Mouse (Mus musculus) mouse trophoblast stem cell (cell line): Measurements from ENCODE around the gene Creb5.

Experiments used
- in situ Hi-C, 2 experiments: fragments of 300-500 bp; cut with MseI, MboI; formaldehyde crosslinking; loops; 2 replicates in 1 of 2; 3 replicates in 1 of 2; pipeline ENCODE4 v1.15.1; 2025

Gene Creb5

DNA sequence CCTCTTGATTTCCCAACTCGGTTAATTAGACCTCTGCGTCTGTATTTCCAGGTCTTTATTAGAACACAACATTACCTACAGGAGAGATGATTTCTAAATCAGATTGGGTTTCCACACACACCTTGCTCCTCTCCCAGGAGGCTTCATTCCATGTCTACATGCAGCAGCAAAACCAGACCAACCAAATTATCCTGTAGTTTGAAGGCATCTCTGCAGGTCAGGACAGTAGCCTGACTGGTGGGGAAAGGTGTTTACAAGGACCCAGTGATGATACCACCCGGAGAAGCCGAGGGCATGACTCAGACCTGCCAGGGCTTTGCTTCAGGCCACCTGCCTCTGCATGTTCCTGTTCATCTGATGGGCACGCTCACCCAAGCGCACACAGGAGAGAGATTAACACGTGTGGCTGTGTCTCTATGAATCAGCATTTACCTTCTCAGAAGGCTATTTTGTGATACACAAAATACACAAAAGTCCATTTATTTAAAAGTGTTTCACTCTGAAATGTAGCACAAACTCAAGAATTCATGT, 355.8 kb downstream of the Creb5 start:
- in situ Hi-C loops, result no loop called here

DNA sequence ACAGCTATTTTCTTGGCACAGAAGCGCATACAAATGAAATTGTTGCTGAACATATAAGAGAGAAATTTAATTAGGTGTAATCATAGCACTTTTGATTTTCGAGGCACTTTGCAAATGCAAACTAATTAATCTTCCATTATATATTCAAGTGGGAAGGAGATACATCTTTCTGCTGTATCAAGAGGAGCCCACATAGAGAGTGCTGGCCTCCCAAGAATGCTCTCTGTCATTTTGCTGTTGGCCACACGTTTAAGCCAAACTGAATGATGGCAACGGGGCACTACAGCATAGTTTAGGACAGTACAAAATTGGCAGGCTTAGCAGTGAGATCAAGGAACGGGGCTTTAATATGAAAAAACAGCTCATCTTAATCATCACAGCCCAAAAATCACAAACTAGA, 356.4 kb downstream of the Creb5 start:
- in situ Hi-C loops, result no loop called here

DNA sequence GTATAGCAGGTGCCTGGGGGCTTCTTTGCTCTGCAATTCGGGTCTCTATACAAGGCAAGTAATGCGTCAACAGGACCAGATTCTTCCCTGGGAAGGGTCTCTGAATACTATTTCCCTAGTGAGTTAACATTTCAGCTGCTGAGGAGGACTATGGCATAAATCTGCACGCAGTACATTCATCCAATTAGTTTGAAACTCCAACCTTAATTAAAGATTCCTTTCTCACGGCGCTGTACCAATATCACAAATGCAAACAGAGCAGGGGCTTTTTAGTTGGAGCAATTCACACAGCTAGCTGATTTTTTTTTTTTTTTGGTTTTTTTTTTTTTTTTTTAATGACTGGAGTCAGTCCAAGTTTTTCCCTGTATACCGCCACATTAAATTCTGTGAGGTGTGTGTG, 357.0 kb downstream of the Creb5 start:
- in situ Hi-C loops, result no loop called here

DNA sequence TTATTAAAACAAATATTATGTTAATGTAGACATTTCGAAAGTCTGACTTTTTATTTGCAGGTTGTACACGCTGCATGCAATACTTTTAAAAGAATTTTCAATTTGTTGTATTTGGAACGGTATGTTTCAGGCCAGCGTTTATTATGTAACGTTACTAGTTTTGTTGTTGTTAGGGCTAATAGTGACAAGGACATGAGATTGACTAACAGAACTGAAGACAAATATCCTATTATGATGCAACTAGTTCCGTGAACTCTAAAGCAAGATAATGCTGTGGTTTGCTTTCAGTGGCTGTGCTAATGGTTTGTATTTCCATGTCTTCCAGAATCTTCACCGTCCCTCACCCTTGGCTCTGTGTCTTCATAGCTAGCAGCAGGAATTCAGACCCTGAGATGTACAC, 357.9 kb downstream of the Creb5 start:
- in situ Hi-C loops, result no loop called here

DNA sequence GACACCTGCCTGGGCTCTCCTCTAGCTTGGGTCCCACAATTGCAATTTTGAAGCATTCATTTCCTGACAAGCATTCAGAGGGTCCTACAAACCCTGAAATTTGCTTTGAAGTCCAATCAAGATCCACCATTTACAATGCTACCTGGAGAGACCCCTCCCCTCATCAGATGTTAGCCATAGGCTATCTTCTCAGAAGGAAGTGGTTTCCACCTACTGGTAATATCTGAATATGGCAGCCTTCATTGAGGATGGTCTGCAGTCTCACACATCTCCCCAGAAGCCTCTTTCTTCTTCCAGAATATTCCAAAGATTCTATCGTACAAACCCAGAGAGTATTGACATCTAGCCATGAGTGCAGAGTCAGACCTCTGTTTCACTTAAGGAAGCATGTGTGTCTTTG, 362.7 kb downstream of the Creb5 start:
- in situ Hi-C loops, result no loop called here

DNA sequence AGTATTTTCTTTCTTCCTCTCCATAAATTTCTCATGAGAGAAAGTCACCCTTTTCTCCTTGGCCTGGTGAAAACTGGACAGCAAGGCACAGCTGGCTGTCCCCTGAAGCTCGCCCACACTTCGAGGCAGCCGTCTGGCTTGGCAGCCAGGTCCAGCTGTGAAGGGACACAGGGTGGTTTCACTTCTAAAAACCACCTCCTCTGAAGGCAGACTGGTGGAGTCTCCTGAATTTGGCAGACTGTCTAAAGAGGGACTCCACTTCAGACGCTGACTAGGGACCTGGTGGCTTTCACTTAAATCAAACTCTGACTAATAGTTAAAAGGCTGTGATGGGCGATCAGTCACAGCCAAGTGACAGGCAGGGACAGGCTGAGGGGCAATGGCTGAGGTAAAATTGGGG, 365.6 kb downstream of the Creb5 start:
- in situ Hi-C loops, result no loop called here

DNA sequence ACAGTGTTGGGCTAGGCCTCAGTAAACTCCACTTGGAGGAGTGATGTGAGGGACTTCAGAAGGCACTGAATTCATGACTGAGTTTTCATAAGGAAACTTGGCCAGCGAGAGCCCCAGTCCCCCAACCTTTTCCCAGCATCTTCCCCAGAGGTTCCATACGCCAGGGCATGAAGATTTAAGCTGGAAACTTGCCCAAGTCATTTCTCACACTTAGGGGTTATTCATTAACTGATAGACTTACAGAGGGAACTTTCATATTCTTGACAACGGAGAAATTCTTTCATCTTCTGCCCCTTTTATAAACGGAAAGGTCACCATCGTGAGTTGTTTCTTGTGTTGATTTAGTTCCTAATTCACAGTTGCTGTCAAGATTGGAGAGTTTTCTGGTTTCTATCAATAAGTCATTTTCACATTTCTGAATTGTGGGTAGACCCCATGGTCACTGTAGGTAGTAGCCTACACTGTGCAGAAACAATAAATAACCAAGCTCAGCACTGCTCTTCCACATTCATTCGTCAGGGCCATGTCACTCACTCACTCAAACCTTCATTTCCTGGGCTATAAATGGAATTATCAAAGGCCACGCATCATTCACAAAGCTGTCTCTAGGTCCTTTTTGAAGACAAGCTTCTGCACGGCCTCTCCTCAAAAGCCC, 366.8 kb downstream of the Creb5 start:
- in situ Hi-C loops, result no loop called here

DNA sequence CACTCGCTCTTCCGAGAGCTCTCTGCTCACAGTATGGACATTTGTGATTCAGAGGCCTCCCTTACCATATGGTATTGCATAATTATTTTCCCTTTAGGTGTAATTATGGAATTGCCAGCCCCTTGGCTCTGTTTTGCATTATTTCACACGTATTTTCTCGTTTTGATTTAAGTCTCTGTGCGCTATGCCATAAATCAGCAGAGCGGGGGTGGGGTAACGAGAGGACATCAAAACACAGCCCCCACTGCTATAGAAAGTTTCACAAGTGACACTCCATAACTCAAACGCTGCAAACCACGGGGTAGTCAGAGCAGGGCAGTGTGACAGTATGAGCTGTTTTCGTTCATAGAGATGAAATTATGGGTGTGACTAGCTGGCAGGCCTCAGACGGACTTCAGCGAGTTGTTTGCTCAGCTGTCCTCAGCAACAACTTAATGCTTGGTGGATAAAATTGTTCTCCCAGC, 367.3 kb downstream of the Creb5 start:
- in situ Hi-C loops, result no loop called here

DNA sequence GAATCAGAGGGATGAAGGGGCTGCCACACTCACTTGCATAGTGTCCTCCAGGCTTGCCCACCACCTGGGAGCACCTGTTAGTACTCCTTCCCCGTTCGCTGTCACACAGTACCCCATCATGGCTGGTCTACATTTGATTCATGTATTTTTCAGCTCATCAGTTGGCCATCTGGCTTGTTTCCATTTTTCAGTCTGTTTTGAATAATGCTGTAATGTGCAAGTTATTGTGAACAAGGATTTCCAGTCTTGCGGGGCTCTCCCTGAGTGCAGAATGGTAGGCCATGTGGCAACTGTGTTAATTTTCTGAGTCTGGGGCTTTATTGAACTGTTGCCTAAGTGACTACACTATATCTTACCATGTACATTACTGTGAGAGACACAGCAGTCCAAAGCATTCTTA, 369.4 kb downstream of the Creb5 start:
- in situ Hi-C loops, result no loop called here

DNA sequence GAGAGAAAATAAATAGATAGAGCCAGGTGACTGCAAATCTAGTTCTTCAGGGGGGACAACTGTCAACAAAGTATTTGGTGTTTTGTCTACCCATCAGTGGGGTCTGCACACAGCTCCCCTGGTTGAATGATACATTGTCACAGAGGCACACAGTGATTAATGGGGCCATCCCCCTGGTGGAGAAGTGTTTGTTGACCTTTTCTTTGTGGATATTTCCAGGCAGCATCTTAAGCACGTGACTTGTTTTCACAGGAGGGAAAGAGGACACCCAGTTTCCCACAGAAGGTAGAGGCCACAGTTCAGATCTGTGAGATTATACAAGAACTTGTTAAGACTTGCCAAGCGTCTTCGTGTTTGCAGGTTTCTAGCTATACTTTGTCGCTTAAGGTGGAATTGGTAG, 370.4 kb downstream of the Creb5 start:
- in situ Hi-C loops, result no loop called here

DNA sequence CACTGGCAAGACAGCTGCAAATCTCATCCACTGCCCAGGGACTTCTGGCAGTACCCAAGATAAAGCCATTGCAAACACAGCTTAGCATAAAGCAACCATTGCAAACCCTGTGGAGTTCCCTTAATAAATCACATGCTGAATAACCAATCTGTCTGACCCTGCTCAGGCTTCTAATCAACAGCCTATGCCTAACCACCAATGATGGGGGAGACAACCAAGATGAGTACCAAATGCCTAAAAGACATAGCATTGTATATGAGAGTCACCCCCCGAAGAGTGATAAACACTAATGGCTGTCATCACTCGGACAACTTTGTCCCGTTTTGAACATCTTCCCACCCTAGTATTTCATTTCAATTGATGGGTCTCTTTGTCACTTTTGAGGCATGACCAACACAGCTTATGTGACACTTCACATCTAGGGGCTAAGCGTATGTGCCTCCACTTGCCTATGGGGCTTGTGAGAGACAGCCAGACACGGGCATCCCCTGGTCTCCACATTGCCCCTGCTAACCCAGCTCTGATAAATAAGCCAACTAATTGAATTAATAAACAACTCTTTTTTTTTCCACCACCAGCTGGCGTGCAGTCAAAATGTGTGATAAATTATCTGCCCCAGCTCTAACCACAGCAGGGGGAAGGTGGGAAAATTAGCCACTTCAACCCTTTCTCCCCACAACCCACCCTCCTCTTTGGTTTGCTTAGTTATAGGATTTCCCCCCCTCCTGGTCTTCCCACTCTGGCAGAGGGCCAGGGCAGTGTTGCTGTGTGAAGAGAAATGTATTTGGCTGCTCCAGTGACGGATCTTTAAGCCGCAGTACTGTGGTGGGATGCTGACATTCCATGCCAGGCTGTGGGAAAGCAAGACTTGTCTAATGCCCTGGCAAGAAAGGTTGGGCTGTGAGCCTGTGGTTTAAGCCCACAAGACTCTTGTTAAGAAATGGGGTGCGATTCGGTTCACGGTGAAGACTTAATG, 376.1 kb downstream of the Creb5 start:
- in situ Hi-C loops, result no loop called here

DNA sequence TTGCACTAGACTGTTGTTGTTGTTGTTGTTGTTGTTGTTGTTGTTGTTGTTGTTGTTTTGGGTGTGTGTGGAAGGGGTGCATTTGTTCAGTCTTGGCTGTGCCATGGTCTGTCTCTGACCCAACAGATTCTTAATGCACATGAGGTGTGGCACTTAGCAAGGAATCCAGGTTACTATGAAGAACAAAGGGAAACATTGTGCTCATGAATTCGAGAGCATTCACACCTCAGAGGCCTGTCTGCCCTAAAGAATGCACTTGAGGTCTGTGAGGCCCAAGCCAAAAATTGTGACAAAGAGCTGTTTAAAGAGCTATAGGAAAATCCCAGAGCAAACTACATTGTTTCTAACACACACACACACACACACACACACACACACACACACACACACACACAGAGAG, 377.7 kb downstream of the Creb5 start:
- in situ Hi-C loops, result no loop called here

DNA sequence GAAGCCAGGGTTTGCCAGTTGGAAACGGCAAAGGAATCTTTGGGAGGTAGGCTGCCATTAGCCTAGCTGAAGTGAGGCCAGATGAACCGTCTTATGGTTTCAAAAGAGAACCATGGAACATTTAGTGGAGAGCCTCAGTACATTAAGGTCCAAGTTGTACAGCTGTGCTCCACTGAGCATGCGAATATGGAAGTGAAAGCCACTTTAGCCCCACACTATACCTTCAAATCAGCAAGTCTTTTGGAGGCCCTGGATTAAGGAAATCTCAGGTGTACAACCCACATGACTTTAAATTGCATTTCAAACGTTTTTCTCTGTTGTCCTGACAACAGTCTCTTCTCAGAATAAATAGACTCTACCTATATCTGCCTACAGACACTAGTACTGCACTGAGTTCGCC, 379.4 kb downstream of the Creb5 start:
- in situ Hi-C loops, result no loop called here

DNA sequence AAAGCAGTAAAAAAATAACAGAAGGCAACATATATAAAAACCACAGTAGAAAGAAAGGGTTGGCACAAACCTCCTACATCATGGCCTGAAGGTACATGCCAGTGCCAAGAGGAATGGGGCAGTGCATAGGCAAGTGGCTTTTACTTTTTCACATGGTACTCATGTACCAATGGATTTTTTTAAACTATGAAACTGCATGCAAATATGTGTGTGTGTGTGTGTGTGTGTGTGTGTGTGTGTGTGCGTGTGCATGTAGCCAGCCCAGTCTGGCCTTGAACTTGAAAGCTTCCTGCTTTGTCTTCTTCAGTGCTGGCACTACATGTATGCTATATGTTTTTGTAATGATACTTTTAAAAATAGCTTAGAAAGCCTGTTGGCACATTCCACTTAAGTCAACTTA, 391.2 kb downstream of the Creb5 start:
- in situ Hi-C loops, result no loop called here

DNA sequence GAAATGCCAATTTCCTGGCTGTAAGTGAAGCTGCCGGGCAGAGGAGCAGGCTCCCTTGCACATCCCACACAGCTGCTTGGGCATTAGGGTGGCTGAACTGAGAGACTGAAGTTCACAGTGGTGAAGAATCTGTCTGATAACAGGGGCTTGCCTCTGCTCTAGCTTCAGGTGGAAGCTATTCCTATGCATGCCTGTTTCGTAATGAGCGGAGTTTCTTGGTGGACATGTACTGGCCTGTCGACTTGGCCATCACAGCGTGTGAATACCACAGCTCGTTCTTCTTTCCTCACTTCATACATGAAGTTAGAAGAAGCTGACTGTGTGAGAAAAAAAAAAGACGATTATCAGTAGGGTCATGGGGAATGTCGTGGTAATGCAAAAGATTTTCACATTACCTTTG, 393.0 kb downstream of the Creb5 start:
- in situ Hi-C loops, result no loop called here

DNA sequence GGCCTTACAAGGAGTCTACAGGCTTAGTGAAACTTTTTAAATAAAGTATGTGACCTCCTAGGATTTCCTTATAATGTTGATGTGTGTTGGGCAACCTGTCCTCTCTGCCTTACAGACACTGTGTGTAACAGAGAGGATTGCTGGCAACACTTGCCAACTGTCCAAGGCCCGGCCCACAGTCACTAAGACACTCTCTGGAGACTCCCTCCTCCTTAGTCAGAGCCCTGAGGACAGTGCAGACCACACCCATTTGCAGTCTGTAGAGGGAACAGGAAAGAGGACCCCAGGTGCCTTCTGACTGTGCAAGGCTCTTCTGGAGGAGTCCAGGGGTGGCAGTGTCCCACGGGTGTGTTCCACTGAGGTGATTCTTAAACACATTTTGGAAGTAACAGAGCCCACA, 397.3 kb downstream of the Creb5 start:
- in situ Hi-C loops, result no loop called here

DNA sequence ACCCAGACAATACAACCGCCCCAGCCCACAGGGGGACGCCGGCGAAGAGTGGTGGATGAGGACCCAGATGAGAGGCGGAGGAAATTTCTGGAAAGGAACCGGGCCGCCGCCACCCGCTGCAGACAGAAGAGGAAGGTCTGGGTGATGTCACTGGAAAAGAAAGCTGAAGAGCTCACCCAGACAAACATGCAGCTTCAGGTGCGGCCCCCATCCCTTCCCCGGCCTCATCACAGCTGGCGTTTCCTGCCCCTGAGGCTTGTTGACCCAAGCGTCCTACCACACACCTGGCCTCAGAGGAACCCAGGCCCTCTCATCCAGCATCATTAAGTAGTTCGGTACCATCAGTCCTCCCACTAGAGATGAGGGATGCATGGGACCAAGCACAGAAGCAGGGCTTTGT, 398.3 kb downstream of the Creb5 start:
- in situ Hi-C loops, result no loop called here

DNA sequence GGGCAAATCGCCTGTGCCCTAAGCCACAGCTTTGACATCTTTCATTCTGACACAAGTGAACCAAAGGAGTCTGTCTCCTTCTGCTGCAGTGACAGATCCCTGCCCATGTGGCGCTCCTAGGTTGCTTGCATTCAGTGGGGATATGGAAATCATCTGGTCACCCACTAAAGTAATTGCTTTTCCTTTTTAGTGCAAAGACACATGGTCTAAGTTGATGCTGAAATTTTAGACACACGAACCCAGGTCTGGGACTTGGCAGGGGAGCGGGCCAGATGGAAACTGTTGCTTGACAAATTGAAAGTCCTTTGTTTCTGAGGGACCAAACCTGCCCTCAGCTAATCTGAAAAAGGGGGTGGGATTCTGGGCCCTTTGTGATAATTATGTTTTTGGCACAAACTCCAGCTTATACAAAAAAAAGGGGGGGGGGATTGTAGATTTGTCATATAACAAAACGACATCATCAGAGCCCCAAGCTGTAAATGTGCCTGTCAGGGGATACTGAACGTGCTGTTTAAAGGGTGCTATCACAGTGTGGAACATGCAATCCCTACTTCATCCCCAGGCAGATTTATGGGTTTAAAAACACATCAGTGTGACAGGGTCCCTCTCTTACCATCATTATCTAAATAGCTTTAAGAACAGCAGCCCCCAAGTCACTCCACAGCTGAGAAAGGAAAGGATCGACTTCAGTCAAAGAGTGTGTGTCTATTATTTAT, 401.9 kb downstream of the Creb5 start:
- in situ Hi-C loops, result no loop called here

DNA sequence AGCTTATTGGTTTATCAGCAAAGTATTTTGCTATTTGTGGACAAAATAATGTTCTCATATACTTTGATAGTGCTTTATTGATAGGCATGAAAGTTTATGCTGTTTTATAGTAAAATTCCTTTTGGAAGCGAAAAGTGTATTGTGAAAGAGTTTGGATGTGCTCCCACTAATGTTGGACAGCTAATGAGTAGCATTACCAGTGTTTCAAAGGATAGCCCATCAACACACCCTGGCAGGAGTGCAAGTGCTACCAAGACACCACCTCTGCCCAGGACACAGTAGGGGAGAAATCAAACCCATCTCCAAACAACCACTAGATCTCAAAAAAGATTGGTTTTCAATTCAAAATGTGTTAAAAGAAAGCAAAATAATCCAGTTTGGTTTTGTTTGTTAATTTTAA, 403.9 kb downstream of the Creb5 start:
- in situ Hi-C loops, result no loop called here

DNA sequence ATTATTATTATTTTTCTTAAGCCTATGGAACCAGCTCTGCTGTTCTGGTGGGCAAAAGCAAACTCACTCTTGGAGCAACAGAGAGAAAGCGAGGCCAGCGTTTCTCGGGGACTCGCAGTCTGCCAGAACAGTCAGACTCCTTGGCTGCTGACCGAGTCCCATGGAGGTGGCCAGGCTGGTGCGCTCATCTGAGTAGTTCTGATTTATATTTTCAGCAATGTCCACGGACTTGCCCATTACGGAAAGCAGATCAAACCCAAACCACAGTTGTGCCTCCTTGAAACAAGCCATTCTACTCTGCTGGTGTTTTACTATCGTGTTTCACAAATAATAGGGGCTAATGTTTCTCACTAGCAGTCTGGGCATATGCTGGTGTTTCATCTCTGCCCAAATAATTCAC, 408.1 kb downstream of the Creb5 start:
- in situ Hi-C loops, result no loop called here

DNA sequence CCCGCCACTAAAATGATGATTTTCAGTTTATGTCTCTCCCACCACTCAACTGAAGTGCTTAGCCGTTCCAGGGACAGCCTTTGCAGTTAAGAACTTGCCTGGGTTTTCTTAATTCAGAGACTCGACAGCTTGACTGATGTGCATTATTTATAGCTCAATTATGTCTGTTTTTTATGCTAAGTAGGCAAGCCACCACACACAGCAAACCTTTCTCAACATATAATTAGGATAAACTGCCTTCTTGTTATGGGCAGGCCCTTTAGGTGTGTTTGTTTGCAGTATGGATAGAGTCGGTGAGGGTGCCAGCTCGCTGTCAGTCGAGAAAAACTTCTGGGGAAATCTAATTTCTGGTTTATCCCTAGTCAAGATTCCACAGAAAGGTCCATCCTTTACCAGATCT, 409.4 kb downstream of the Creb5 start:
- in situ Hi-C loops, result no loop called here

DNA sequence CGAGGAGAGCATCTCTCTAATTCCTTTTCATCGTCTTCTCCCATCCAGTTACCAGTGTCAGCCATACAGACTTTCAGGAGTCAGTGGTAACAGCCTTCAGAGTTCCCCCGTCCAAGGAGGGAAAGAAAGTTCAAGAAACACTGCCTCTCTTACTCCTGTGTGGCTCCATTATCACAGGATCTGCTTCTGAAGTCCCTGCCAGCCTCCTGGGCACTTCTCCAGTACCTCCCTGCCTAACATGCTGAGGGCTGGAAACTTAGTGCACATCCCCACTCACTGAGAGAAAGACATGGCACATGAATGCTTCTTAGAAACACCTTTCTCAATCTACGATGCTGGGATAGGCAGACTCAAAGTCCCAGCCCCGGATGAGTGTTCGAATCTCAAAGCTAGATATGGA, 409.9 kb downstream of the Creb5 start:
- in situ Hi-C loops, result no loop called here
